Mouse (Mus musculus) C2C12 (cell line): ENCODE measurements around the gene Dok5.

Experiments
- CTCF ChIP-seq: IDR thresholded peaks from one replicate; pipeline ENCODE4 v1.5.1; 2011; ENCODE audit not compliant: control insufficient read depth, insufficient read depth, insufficient read length
- USF1 ChIP-seq: IDR thresholded peaks from one replicate; pipeline ENCODE4 v1.6.1; 2011; ENCODE audit warnings: low read depth, mild to moderate bottlenecking, control low read depth, moderate library complexity

- no peak for TF ChIP-seq USF1
- TF ChIP-seq CTCF, result no peak
These were observed 63.6 kb downstream of the Dok5 start for GRCm38 (mm10) chr2:170795242-170795641.
